Mouse (Mus musculus): ENCODE results near the gene Akr1b7. TPM values are rescaled to one million over a fixed set of nuclear protein-coding genes. Genes with fewer than 3 reads are reported as not detected.

The Akr1b7 gene
- polyA plus RNA-seq, 1 experiment: 3.2 TPM

GRCm38 (mm10) chr6:34419071-34419470 lies 6.9 kb downstream of the Akr1b7 start:
- no peaks in the 10 kb centered on the region for H3K4me1 ChIP-seq (ENCODE audit: control insufficient read depth, insufficient read depth, low read length)
- no peak for TF ChIP-seq POLR2A (IDR thresholded peaks at IDR 0.05; ENCODE audit: low read depth, low read length)
- TF ChIP-seq CTCF (conservative IDR thresholded peaks at IDR 0.05; ENCODE audit: insufficient read depth, insufficient read length, low read depth, low read length): no peak
- no peak overlapping the region for H3K4me3 ChIP-seq (ENCODE audit: insufficient read depth, low read depth, low read length)
- no peaks in the 10 kb centered on the region for H3K36me3 ChIP-seq (ENCODE audit: control insufficient read depth, insufficient read depth, low read length)
- H3K27ac ChIP-seq (ENCODE audit: insufficient read depth, low read depth, low read length): no peak overlapping the region
- no peak for DNase-seq
- no peaks in the 10 kb centered on the region for H3K27me3 ChIP-seq (replicated peaks; ENCODE audit: control insufficient read depth, insufficient read depth, low read length)

- WGBS: 66% methylated on average over 2 of the region's 2 CpGs
- Histone ChIP-seq H3K27ac (ENCODE audit: insufficient read depth, low read depth, low read length) (no peak overlapping the region), H3K27me3 (replicated peaks; ENCODE audit: control insufficient read depth, insufficient read depth, low read length) (no peaks in the 10 kb centered on the region), H3K36me3 (ENCODE audit: control insufficient read depth, insufficient read depth, low read length) (no peaks in the 10 kb centered on the region), H3K4me3 (ENCODE audit: insufficient read depth, low read depth, low read length) (no peak overlapping the region), H3K4me1 (ENCODE audit: control insufficient read depth, insufficient read depth, low read length) (no peaks in the 10 kb centered on the region)
- no peak for DNase-seq
- no peak for TF ChIP-seq POLR2A (IDR thresholded peaks at IDR 0.05; ENCODE audit: low read depth, low read length)
Measured at GRCm38 (mm10) chr6:34439006-34439405, 26.9 kb downstream of the Akr1b7 start.

- Histone ChIP-seq H3K27me3 (replicated peaks; ENCODE audit: control insufficient read depth, insufficient read depth, low read length) (no peaks in the 10 kb centered on the region), H3K4me3 (ENCODE audit: insufficient read depth, low read depth, low read length) (no peak overlapping the region), H3K27ac (ENCODE audit: insufficient read depth, low read depth, low read length) (no peak overlapping the region), H3K36me3 (ENCODE audit: control insufficient read depth, insufficient read depth, low read length) (no peaks in the 10 kb centered on the region), H3K4me1 (ENCODE audit: control insufficient read depth, insufficient read depth, low read length) (no peaks in the 10 kb centered on the region)
- 64% methylated on average over 9 of the region's 9 CpGs for WGBS
- no peak for TF ChIP-seq POLR2A (IDR thresholded peaks at IDR 0.05; ENCODE audit: low read depth, low read length)
- no peak for TF ChIP-seq CTCF (conservative IDR thresholded peaks at IDR 0.05; ENCODE audit: insufficient read depth, insufficient read length, low read depth, low read length)
- peak; percentile 5 for DNase-seq
Measured at GRCm38 (mm10) chr6:34441556-34442257, 29.6 kb downstream of the Akr1b7 start.

GRCm38 (mm10) chr6:34443791-34444190 lies 31.7 kb downstream of the Akr1b7 start:
- Histone ChIP-seq H3K4me1 (ENCODE audit: control insufficient read depth, insufficient read depth, low read length) (no peaks in the 10 kb centered on the region), H3K36me3 (ENCODE audit: control insufficient read depth, insufficient read depth, low read length) (no peaks in the 10 kb centered on the region), H3K4me3 (ENCODE audit: insufficient read depth, low read depth, low read length) (no peak overlapping the region), H3K27me3 (replicated peaks; ENCODE audit: control insufficient read depth, insufficient read depth, low read length) (no peaks in the 10 kb centered on the region), H3K27ac (ENCODE audit: insufficient read depth, low read depth, low read length) (no peak overlapping the region)
- peak; percentile 37 for DNase-seq
- TF ChIP-seq CTCF (conservative IDR thresholded peaks at IDR 0.05; ENCODE audit: insufficient read depth, insufficient read length, low read depth, low read length) (no peak), POLR2A (IDR thresholded peaks at IDR 0.05; ENCODE audit: low read depth, low read length) (no peak)
- 71% methylated on average over 2 of the region's 2 CpGs for WGBS

GRCm38 (mm10) chr6:34447961-34448360 lies 35.8 kb downstream of the Akr1b7 start:
- Histone ChIP-seq H3K4me3 (ENCODE audit: insufficient read depth, low read depth, low read length) (no peak overlapping the region), H3K4me1 (ENCODE audit: control insufficient read depth, insufficient read depth, low read length) (no peaks in the 10 kb centered on the region), H3K27me3 (replicated peaks; ENCODE audit: control insufficient read depth, insufficient read depth, low read length) (no peaks in the 10 kb centered on the region), H3K27ac (ENCODE audit: insufficient read depth, low read depth, low read length) (no peak overlapping the region), H3K36me3 (ENCODE audit: control insufficient read depth, insufficient read depth, low read length) (no peaks in the 10 kb centered on the region)
- no peak for TF ChIP-seq POLR2A (IDR thresholded peaks at IDR 0.05; ENCODE audit: low read depth, low read length)
- TF ChIP-seq CTCF (conservative IDR thresholded peaks at IDR 0.05; ENCODE audit: insufficient read depth, insufficient read length, low read depth, low read length): peak; percentile 80
- peak; percentile 76 for DNase-seq
- 9% methylated on average over 2 of the region's 2 CpGs for WGBS

- 37% methylated on average over 1 of the region's 1 CpGs for WGBS
- no peak overlapping the region for H3K27ac ChIP-seq (ENCODE audit: insufficient read depth, low read depth, low read length)
- H3K27me3 ChIP-seq (replicated peaks; ENCODE audit: control insufficient read depth, insufficient read depth, low read length): no peaks in the 10 kb centered on the region
- no peak for TF ChIP-seq CTCF (conservative IDR thresholded peaks at IDR 0.05; ENCODE audit: insufficient read depth, insufficient read length, low read depth, low read length)
- no peak for TF ChIP-seq POLR2A (IDR thresholded peaks at IDR 0.05; ENCODE audit: low read depth, low read length)
- H3K4me1 ChIP-seq (ENCODE audit: control insufficient read depth, insufficient read depth, low read length): no peaks in the 10 kb centered on the region
- no peak overlapping the region for H3K4me3 ChIP-seq (ENCODE audit: insufficient read depth, low read depth, low read length)
- no peaks in the 10 kb centered on the region for H3K36me3 ChIP-seq (ENCODE audit: control insufficient read depth, insufficient read depth, low read length)
- DNase-seq: no peak
Measured at GRCm38 (mm10) chr6:34448696-34449095, 36.6 kb downstream of the Akr1b7 start.

- WGBS: 29% methylated on average over 7 of the region's 7 CpGs
- no peaks in the 10 kb centered on the region for H3K36me3 ChIP-seq (ENCODE audit: control insufficient read depth, insufficient read depth, low read length)
- no peak for DNase-seq
- H3K27me3 ChIP-seq (replicated peaks; ENCODE audit: control insufficient read depth, insufficient read depth, low read length): no peaks in the 10 kb centered on the region
- no peak overlapping the region for H3K4me3 ChIP-seq (ENCODE audit: insufficient read depth, low read depth, low read length)
- no peaks in the 10 kb centered on the region for H3K4me1 ChIP-seq (ENCODE audit: control insufficient read depth, insufficient read depth, low read length)
- no peak overlapping the region for H3K27ac ChIP-seq (ENCODE audit: insufficient read depth, low read depth, low read length)
- TF ChIP-seq CTCF (conservative IDR thresholded peaks at IDR 0.05; ENCODE audit: insufficient read depth, insufficient read length, low read depth, low read length): no peak
- TF ChIP-seq POLR2A (IDR thresholded peaks at IDR 0.05; ENCODE audit: low read depth, low read length): no peak
Measured at GRCm38 (mm10) chr6:34452963-34453770, 41.0 kb downstream of the Akr1b7 start.

Data from kidney, adult 2 months (tissue).